Mouse (Mus musculus) CH12.LX (cell line): Measurements from ENCODE around the gene Zbtb20.

Experiments used
- CTCF ChIP-seq, 2 experiments: IDR thresholded peaks in 1 of 2; conservative IDR thresholded peaks in 1 of 2; 2 replicates each; pipeline ENCODE4 v1.5.1; 2011 to 2012; ENCODE audit warnings: low read depth in 2 of 2, low read length in 2 of 2, improper control_type of control experiment in 1 of 2, inconsistent platforms in 1 of 2, mild to moderate bottlenecking in 1 of 2, moderate library complexity in 1 of 2
- EP300 ChIP-seq: IDR thresholded peaks from 2 replicates; pipeline ENCODE4 v1.6.1; 2011; ENCODE audit warnings: low read length, improper control_type of control experiment
- HCFC1 ChIP-seq: IDR thresholded peaks from 2 replicates; pipeline ENCODE4 v1.6.1; 2012; ENCODE audit warnings: low read depth, mild to moderate bottlenecking, inconsistent platforms, low read length, improper control_type of control experiment
- MAX ChIP-seq: IDR thresholded peaks from 2 replicates; pipeline ENCODE4 v1.6.1; 2011; ENCODE audit warnings: low read length, improper control_type of control experiment
- MEF2A ChIP-seq: IDR thresholded peaks from 2 replicates; pipeline ENCODE4 v1.6.1; 2014; ENCODE audit warnings: low read depth, mild to moderate bottlenecking, inconsistent platforms, low read length, improper control_type of control experiment, borderline replicate concordance
- POLR2A ChIP-seq: IDR thresholded peaks from 2 replicates; pipeline ENCODE4 v1.6.1; 2011; ENCODE audit warnings: low read depth, mild to moderate bottlenecking, improper control_type of control experiment, low read length
- POLR2AphosphoS2 ChIP-seq: IDR thresholded peaks from 2 replicates; pipeline ENCODE4 v1.6.1; 2011; ENCODE audit warnings: low read depth, low read length, improper control_type of control experiment
- SIN3A ChIP-seq: IDR thresholded peaks from 2 replicates; pipeline ENCODE4 v1.6.1; 2012; ENCODE audit warnings: low read length, improper control_type of control experiment, inconsistent platforms
- SMC3 ChIP-seq: IDR thresholded peaks from 2 replicates; pipeline ENCODE4 v1.6.1; 2011; ENCODE audit warnings: low read depth, low read length, improper control_type of control experiment

- TF ChIP-seq MAX (peak; percentile 89), CTCF (conservative IDR thresholded peaks at IDR 0.05 in 1 of 2, IDR thresholded peaks at IDR 0.05 in 1 of 2; ENCODE audit: low read depth in 2 of 2, low read length in 2 of 2) (no peak), HCFC1 (no peak), SMC3 (no peak), POLR2AphosphoS2 (no peak; the same call in 1 of the 2 replicates), EP300 (no peak), POLR2A (peak; percentile 42; the same call in 1 of the 2 replicates), SIN3A (0 out of 2 replicates have a peak, but pooled peaks have one; percentile 58), MEF2A (no peak)
Observed at GRCm38 (mm10) chr16:43410613-43410974, 534.9 kb downstream of the Zbtb20 start.
